Mouse (Mus musculus): ENCODE data around the gene Prox1. TPM values are rescaled to one million over a fixed set of nuclear protein-coding genes. Genes with fewer than 3 reads are reported as not detected.

Prox1 gene
- polyA plus RNA-seq, 1 experiment, result 0.01 TPM

DNA sequence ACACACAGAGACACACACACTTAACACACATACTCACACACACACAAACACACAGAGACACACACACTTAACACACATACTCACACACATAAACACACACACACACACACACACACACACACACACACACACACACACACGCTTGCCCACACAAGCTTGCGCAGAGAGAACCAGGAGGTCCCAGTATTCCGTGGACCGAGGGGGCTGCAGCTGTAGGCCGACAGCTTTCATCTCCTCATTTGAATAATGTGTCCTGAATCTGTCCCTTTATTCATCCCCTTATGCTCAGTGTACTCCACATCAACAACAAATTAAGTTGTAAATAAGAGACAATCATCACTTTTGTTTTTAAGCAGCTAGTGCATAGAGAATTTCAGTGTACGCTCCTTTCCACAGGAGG lies 17.9 kb downstream of the Prox1 start:
- no peaks in the 10 kb centered on the region for H3K36me3 ChIP-seq (ENCODE audit: control insufficient read depth, insufficient read depth)
- no peak overlapping the region for H3ac ChIP-seq (ENCODE audit: control insufficient read depth, insufficient read length, low read depth)
- H3K79me2 ChIP-seq (ENCODE audit: control insufficient read depth, insufficient read depth), result no peaks in the 10 kb centered on the region
- no peak overlapping the region for H3K4me3 ChIP-seq (ENCODE audit: insufficient read depth, poor library complexity, severe bottlenecking)
- no peak for TF ChIP-seq MYOD1 (IDR thresholded peaks at IDR 0.05; ENCODE audit: control insufficient read depth, insufficient read length, low read depth)
- no peak for TF ChIP-seq CTCF (IDR thresholded peaks at IDR 0.05; ENCODE audit: control insufficient read depth, insufficient read depth, insufficient read length)
- no peak for TF ChIP-seq CEBPB (IDR thresholded peaks at IDR 0.05; ENCODE audit: low read depth)
- TF ChIP-seq FOSL1 (IDR thresholded peaks at IDR 0.05; ENCODE audit: insufficient read depth, low read length, poor library complexity, severe bottlenecking), result no peak
- TF ChIP-seq MAX (IDR thresholded peaks at IDR 0.05), result no peak
- TF ChIP-seq MYOG (IDR thresholded peaks at IDR 0.05; ENCODE audit: control insufficient read depth, extremely low read depth, insufficient read length), result no peak
- no peak for TF ChIP-seq USF1 (IDR thresholded peaks at IDR 0.05; ENCODE audit: low read depth)
- H3K79me3 ChIP-seq (ENCODE audit: low read depth), result no peaks in the 10 kb centered on the region
- no peaks in the 10 kb centered on the region for H3K27me3 ChIP-seq (ENCODE audit: control insufficient read depth, insufficient read depth, insufficient read length)

DNA sequence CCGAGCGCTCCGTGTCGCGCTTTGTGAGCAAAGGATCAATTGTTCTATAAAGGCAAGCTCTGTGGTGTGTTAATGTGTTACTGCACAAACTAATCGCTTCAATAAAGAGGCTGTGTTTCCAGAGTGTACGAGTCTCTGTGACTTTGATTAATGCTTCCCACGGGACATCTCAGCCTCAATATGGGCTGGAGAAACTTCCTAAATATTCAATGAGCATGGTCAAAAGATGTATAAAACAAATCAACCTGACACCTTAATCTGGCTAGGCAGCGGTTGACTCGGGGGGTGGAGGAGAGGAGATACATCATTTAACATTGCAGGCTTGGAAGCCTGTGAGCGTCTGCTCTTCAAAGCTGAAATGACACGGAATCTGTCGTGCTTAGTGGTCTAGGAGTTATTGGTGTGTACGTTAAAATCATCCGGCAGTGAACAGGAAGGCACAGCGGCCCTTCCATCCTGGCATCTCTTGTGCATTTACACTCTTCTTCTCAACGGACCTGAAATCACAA lies 21.2 kb downstream of the Prox1 start:
- Histone ChIP-seq H3K79me2 (ENCODE audit: control insufficient read depth, insufficient read depth) (no peaks in the 10 kb centered on the region), H3K79me3 (ENCODE audit: low read depth) (no peaks in the 10 kb centered on the region), H3K27me3 (ENCODE audit: control insufficient read depth, insufficient read depth, insufficient read length) (no peaks in the 10 kb centered on the region), H3K36me3 (ENCODE audit: control insufficient read depth, insufficient read depth) (no peaks in the 10 kb centered on the region), H3K4me3 (ENCODE audit: insufficient read depth, poor library complexity, severe bottlenecking) (no peak overlapping the region), H3ac (ENCODE audit: control insufficient read depth, insufficient read length, low read depth) (no peak overlapping the region)
- no peak for TF ChIP-seq MAX (IDR thresholded peaks at IDR 0.05)
- no peak for TF ChIP-seq USF1 (IDR thresholded peaks at IDR 0.05; ENCODE audit: low read depth)
- no peak for TF ChIP-seq CTCF (IDR thresholded peaks at IDR 0.05; ENCODE audit: control insufficient read depth, insufficient read depth, insufficient read length)
- TF ChIP-seq MYOD1 (IDR thresholded peaks at IDR 0.05; ENCODE audit: control insufficient read depth, insufficient read length, low read depth), result no peak
- TF ChIP-seq CEBPB (IDR thresholded peaks at IDR 0.05; ENCODE audit: low read depth), result no peak
- no peak for TF ChIP-seq FOSL1 (IDR thresholded peaks at IDR 0.05; ENCODE audit: insufficient read depth, low read length, poor library complexity, severe bottlenecking)
- TF ChIP-seq MYOG (IDR thresholded peaks at IDR 0.05; ENCODE audit: control insufficient read depth, extremely low read depth, insufficient read length), result no peak

DNA sequence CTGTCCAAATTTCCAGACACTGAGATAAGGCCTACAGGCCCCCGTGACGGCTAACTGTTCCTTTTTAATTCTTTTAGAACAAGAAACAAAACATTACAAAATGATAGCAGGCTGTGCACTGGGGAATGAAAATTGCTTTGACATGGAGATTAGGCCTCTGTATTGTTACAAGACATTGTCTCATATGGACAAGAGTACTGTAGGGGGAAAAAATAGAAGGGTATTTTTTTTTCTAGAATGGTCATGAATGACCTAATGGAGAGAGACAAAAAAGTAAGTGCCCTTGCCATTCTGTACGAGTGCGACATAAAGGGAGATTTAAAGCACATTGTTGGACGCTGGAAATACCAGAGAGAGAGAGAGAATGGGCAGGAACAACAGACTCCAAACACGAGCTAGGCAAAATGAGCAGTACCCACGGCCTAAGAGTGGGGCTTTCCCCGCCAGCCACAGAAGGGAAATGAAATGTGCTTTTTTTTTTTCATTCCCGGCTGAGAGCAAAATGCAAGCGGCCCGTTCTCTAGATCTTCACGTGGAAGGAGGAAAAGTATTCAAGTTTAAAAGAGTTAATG lies 21.8 kb downstream of the Prox1 start:
- TF ChIP-seq MYOD1 (IDR thresholded peaks at IDR 0.05; ENCODE audit: control insufficient read depth, insufficient read length, low read depth) (no peak), CTCF (IDR thresholded peaks at IDR 0.05; ENCODE audit: control insufficient read depth, insufficient read depth, insufficient read length) (no peak), USF1 (IDR thresholded peaks at IDR 0.05; ENCODE audit: low read depth) (no peak), FOSL1 (IDR thresholded peaks at IDR 0.05; ENCODE audit: insufficient read depth, low read length, poor library complexity, severe bottlenecking) (no peak), MAX (IDR thresholded peaks at IDR 0.05) (no peak), CEBPB (IDR thresholded peaks at IDR 0.05; ENCODE audit: low read depth) (no peak)
- H3K27me3 ChIP-seq (ENCODE audit: control insufficient read depth, insufficient read depth, insufficient read length), result no peaks in the 10 kb centered on the region
- H3K36me3 ChIP-seq (ENCODE audit: control insufficient read depth, insufficient read depth), result no peaks in the 10 kb centered on the region
- no peaks in the 10 kb centered on the region for H3K79me2 ChIP-seq (ENCODE audit: control insufficient read depth, insufficient read depth)
- no peak overlapping the region for H3ac ChIP-seq (ENCODE audit: control insufficient read depth, insufficient read length, low read depth)
- H3K4me3 ChIP-seq (ENCODE audit: insufficient read depth, poor library complexity, severe bottlenecking), result no peak overlapping the region
- no peaks in the 10 kb centered on the region for H3K79me3 ChIP-seq (ENCODE audit: low read depth)

DNA sequence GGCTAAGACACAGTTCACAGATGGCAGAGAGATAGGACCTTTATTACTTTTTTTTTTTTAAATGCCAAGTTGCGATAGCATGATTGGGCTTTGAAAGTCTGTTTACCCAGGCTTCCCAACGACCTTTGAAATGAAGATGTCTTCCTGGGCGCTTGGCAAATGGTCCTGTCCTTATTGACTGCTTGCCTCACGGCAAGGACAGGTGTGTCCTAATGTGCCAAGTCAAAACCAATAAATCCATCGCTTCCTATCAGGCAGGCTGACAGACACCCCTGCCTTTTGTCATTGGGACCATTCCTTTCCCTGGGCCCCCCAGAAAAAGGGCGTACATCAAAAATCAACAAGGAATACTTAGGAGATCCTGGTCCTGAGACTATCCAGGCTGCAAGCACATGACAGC lies 22.7 kb downstream of the Prox1 start:
- H3K27me3 ChIP-seq (ENCODE audit: control insufficient read depth, insufficient read depth, insufficient read length), result no peaks in the 10 kb centered on the region
- H3ac ChIP-seq (ENCODE audit: control insufficient read depth, insufficient read length, low read depth), result no peak overlapping the region
- no peaks in the 10 kb centered on the region for H3K36me3 ChIP-seq (ENCODE audit: control insufficient read depth, insufficient read depth)
- TF ChIP-seq MYOG (IDR thresholded peaks at IDR 0.05; ENCODE audit: control insufficient read depth, extremely low read depth, insufficient read length) (no peak), FOSL1 (IDR thresholded peaks at IDR 0.05; ENCODE audit: insufficient read depth, low read length, poor library complexity, severe bottlenecking) (no peak), MYOD1 (IDR thresholded peaks at IDR 0.05; ENCODE audit: control insufficient read depth, insufficient read length, low read depth) (no peak), MAX (IDR thresholded peaks at IDR 0.05) (no peak), CTCF (IDR thresholded peaks at IDR 0.05; ENCODE audit: control insufficient read depth, insufficient read depth, insufficient read length) (no peak), CEBPB (IDR thresholded peaks at IDR 0.05; ENCODE audit: low read depth) (no peak), USF1 (IDR thresholded peaks at IDR 0.05; ENCODE audit: low read depth) (no peak)
- H3K79me3 ChIP-seq (ENCODE audit: low read depth), result no peaks in the 10 kb centered on the region
- H3K79me2 ChIP-seq (ENCODE audit: control insufficient read depth, insufficient read depth), result no peaks in the 10 kb centered on the region
- H3K4me3 ChIP-seq (ENCODE audit: insufficient read depth, poor library complexity, severe bottlenecking), result no peak overlapping the region

DNA sequence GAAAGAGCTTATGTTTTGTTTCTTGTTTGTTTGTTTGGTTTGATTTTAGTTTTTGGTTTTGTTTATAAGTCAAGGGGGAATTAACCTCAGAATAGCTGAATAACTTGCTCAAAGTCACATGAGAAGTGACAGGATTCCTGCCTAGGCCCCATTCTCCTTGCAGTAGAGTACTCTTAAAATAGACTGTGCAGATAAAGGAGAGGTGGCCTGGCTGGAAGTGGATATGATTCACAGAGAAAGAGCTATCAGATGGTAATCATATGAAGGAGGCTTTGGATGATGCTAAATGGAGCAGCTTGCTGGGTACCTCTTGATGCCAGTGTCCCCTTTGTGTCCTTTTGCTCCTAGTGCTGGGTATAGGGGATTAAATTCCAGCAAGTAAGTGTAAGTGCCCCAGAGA lies 26.1 kb downstream of the Prox1 start:
- TF ChIP-seq MAX (IDR thresholded peaks at IDR 0.05) (no peak), MYOG (IDR thresholded peaks at IDR 0.05; ENCODE audit: control insufficient read depth, extremely low read depth, insufficient read length) (no peak), CEBPB (IDR thresholded peaks at IDR 0.05; ENCODE audit: low read depth) (no peak), MYOD1 (IDR thresholded peaks at IDR 0.05; ENCODE audit: control insufficient read depth, insufficient read length, low read depth) (no peak), USF1 (IDR thresholded peaks at IDR 0.05; ENCODE audit: low read depth) (no peak), FOSL1 (IDR thresholded peaks at IDR 0.05; ENCODE audit: insufficient read depth, low read length, poor library complexity, severe bottlenecking) (no peak), CTCF (IDR thresholded peaks at IDR 0.05; ENCODE audit: control insufficient read depth, insufficient read depth, insufficient read length) (no peak)
- Histone ChIP-seq H3K79me2 (ENCODE audit: control insufficient read depth, insufficient read depth) (no peaks in the 10 kb centered on the region), H3K4me3 (ENCODE audit: insufficient read depth, poor library complexity, severe bottlenecking) (no peak overlapping the region), H3ac (ENCODE audit: control insufficient read depth, insufficient read length, low read depth) (no peak overlapping the region), H3K27me3 (ENCODE audit: control insufficient read depth, insufficient read depth, insufficient read length) (no peaks in the 10 kb centered on the region), H3K36me3 (ENCODE audit: control insufficient read depth, insufficient read depth) (no peaks in the 10 kb centered on the region), H3K79me3 (ENCODE audit: low read depth) (no peaks in the 10 kb centered on the region)

All from C2C12 (cell line).